Mouse (Mus musculus): Measurements from ENCODE around the gene Erfe.

DNA sequence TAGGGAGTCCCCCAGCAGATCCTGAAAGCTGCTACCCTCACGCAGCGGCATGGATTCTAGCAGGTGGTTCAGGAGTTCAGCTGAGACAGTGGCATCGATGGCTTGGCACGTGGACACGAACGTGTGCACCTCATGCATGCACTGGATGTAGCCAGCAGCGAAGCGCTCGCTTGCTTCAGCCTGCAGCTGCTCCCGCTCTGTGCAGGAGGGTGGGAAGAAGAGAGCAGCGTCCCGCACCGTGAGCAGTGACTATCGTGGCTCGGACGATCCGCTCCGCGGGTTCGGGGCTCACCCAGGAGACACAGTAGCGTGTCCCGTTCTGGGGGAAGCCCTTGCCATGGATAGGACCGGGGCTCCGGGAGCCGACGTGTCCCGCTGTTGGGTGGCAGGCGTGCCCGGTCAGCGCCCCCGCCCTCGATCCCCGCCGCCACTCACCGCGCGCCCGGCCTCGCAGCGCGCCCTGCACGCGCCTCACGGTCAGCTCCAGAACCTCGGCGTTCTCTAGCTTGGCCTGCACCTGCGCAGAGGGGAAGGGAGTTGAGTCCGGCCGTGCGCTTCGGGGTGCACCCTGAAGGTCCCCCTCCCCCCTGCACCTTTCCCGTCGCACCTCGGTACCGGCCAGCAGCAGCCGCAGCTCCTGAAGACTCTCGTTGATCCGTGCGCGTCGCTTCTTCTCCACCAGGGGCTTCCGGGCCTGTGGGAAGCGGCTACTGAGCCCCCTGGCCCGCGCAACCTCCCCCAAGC is 46.2 kb downstream of the Erfe start:
- TF ChIP-seq CTCF (conservative IDR thresholded peaks at IDR 0.05; ENCODE audit: insufficient read depth, insufficient read length, low read depth, low read length) (no peak), POLR2A (IDR thresholded peaks at IDR 0.05; ENCODE audit: low read depth, low read length) (no peak)
